Mouse (Mus musculus) heart, adult 2 months (tissue): ENCODE measurements at regions not wholly inside any gene's neighbourhood (a gene's known extent, or its start where the extent isn't known, plus 50 kb on each side); places are given as distances from the start of the nearest gene placed in this dataset.

Experiments
- CTCF ChIP-seq: fragments of 200-600 bp; IDR thresholded peaks from 2 replicates; pipeline ENCODE4 v1.8.1; 2022; ENCODE audit warnings: antibody characterized with exemption, mild to moderate bottlenecking, moderate library complexity
- POLR2A ChIP-seq: fragments of 200-500 bp; IDR thresholded peaks from 2 replicates; pipeline ENCODE4 v1.6.1; 2011; ENCODE audit warnings: mild to moderate bottlenecking, low read depth, low read length, control low read depth; ENCODE audit not compliant: insufficient read depth

DNA sequence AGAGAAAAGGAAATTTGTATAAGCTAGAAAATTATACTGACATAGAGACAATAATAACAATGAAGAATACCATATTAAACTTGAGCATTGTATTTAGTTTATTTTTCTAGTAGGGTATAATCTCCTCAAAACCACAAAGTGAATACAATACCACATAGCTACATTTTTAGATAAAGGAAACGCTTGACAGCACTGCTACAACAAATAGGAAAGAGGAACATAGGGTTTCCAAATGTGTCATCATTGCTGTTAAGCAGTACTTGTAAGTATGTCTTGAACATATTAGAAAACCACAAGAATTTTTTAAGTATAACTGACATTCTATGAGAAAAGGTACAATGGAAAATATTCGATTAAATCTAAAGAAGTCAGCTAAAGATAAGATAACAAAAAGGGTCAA, 63.0 kb upstream of the Vmn2r26 start:
- TF ChIP-seq POLR2A (no peak), CTCF (no peak)
